In genomic region chr10:111676255-111676654, GRCm38 (mm10) we compare ENCODE assay signal across 15 mouse cellular contexts.
DNase-seq lines count a peak whose midpoint lies in the region; ATAC-seq lines count a peak whose summit lies in the region.
"Had no signal": no experiment of that assay in that cellular context is flagged by ENCODE, and none has a peak within 500 bp of the region (broad histone marks: within the 10 kb centered on the region; RNA-seq: fewer than 3 reads in every experiment).

No protein-coding gene starts in this region.

- WGBS in heart, embryonic 12.5 days = under 1% methylated on average over 4 of the region's 4 CpGs
- WGBS in heart, embryonic 10.5 days = 7% methylated on average over 4 of the region's 4 CpGs
- 7% methylated on average over 4 of the region's 4 CpGs for WGBS in heart, embryonic 15.5 days
- WGBS in forebrain, embryonic 12.5 days = 60% methylated on average over 4 of the region's 4 CpGs

- H3K4me3 ChIP-seq in heart, embryonic 12.5 days = no peak overlapping the region
- H3K4me3 ChIP-seq in heart, embryonic 10.5 days = no peak overlapping the region; the same call in 1 of the 2 replicates
- H3K4me3 ChIP-seq in heart, embryonic 15.5 days = no peak overlapping the region
- no peak overlapping the region for H3K4me3 ChIP-seq in forebrain, embryonic 12.5 days (replicated peaks)
- H3K4me3 ChIP-seq: embryonic facial prominence, embryonic 12.5 days; hindbrain, embryonic 15.5 days; limb, embryonic 10.5 days; myocyte had no signal

- H3K4me1 ChIP-seq in heart, embryonic 12.5 days (replicated peaks) = peaks cover 34% of the 10 kb centered on the region
- peaks cover 51% of the 10 kb centered on the region for H3K4me1 ChIP-seq in heart, embryonic 10.5 days
- H3K4me1 ChIP-seq in heart, embryonic 15.5 days (replicated peaks) = peaks cover 12% of the 10 kb centered on the region
- peaks cover 14% of the 10 kb centered on the region for H3K4me1 ChIP-seq in forebrain, embryonic 12.5 days

- no peaks in the 10 kb centered on the region for H3K9me3 ChIP-seq in heart, embryonic 12.5 days (replicated peaks)
- no peaks in the 10 kb centered on the region for H3K9me3 ChIP-seq in heart, embryonic 10.5 days
- H3K9me3 ChIP-seq in heart, embryonic 15.5 days (replicated peaks) = no peaks in the 10 kb centered on the region
- H3K9me3 ChIP-seq in forebrain, embryonic 12.5 days = no peaks in the 10 kb centered on the region
- H3K9me3 ChIP-seq: embryonic facial prominence, embryonic 12.5 days; hindbrain, embryonic 15.5 days; limb, embryonic 10.5 days had no signal

- H3K4me2 ChIP-seq in heart, embryonic 12.5 days = peak overlapping the region; percentile 33
- H3K4me2 ChIP-seq in heart, embryonic 15.5 days = 0 out of 2 replicates have a peak overlapping the region, but pooled peaks have one; percentile 3
- no peak overlapping the region for H3K4me2 ChIP-seq in forebrain, embryonic 12.5 days
- H3K4me2 ChIP-seq: embryonic facial prominence, embryonic 12.5 days; hindbrain, embryonic 15.5 days had no signal

- H3K27ac ChIP-seq in heart, embryonic 12.5 days (ENCODE audit: poor library complexity, severe bottlenecking) = peak overlapping the region; percentile 5; the same call in 1 of the 2 replicates
- H3K27ac ChIP-seq in heart, embryonic 10.5 days = no peak overlapping the region
- H3K27ac ChIP-seq in heart, embryonic 15.5 days = no peak overlapping the region
- H3K27ac ChIP-seq in forebrain, embryonic 12.5 days = no peak overlapping the region
- H3K27ac ChIP-seq: embryonic facial prominence, embryonic 12.5 days; hindbrain, embryonic 15.5 days; kidney, postnatal 0 days; limb, embryonic 10.5 days had no signal

- H3K36me3 ChIP-seq in heart, embryonic 12.5 days = no peaks in the 10 kb centered on the region
- H3K36me3 ChIP-seq in heart, embryonic 10.5 days = no peaks in the 10 kb centered on the region
- no peaks in the 10 kb centered on the region for H3K36me3 ChIP-seq in heart, embryonic 15.5 days
- H3K36me3 ChIP-seq in forebrain, embryonic 12.5 days (replicated peaks) = no peaks in the 10 kb centered on the region
- H3K36me3 ChIP-seq: embryonic facial prominence, embryonic 12.5 days; hindbrain, embryonic 15.5 days; limb, embryonic 10.5 days had no signal

- ATAC-seq in heart, embryonic 12.5 days (ENCODE audit: insufficient number of reproducible peaks, low FRiP score) = peak; percentile 74
- ATAC-seq in heart, embryonic 15.5 days (replicated peaks; ENCODE audit: insufficient number of reproducible peaks, insufficient read depth, low FRiP score, low read depth) = 0 out of 2 replicates have a peak, but pooled peaks have one; percentile 29
- no peak for ATAC-seq in forebrain, embryonic 12.5 days (ENCODE audit: low FRiP score)
- no peak for ATAC-seq in erythroblast, adult 5-6 weeks (replicated peaks; ENCODE audit: low FRiP score, poor library complexity, severe bottlenecking)
- ATAC-seq: forebrain, embryonic 14.5 days had no signal

- intact Hi-C loops in gastrocnemius, postnatal 36 days (cut with DNase I) = no loop called here

- DNase-seq in heart, embryonic 10.5 days (ENCODE audit: low spot score) = no peak
- DNase-seq in 416B (ENCODE audit: low read depth) = peak; percentile 55
- peak; percentile 34 for DNase-seq in lung, postnatal 14 days
- no peak for DNase-seq in gastrocnemius, postnatal 36 days
- DNase-seq: cerebellum, postnatal 14 days had no signal

- H3K27me3 ChIP-seq in heart, embryonic 12.5 days (replicated peaks) = no peaks in the 10 kb centered on the region
- no peaks in the 10 kb centered on the region for H3K27me3 ChIP-seq in heart, embryonic 10.5 days (ENCODE audit: insufficient read depth, poor library complexity, severe bottlenecking)
- no peaks in the 10 kb centered on the region for H3K27me3 ChIP-seq in heart, embryonic 15.5 days
- no peaks in the 10 kb centered on the region for H3K27me3 ChIP-seq in forebrain, embryonic 12.5 days
- H3K27me3 ChIP-seq: embryonic facial prominence, embryonic 12.5 days; hindbrain, embryonic 15.5 days had no signal

- no peak overlapping the region for H3K9ac ChIP-seq in heart, embryonic 12.5 days
- no peak overlapping the region for H3K9ac ChIP-seq in heart, embryonic 15.5 days
- no peak overlapping the region for H3K9ac ChIP-seq in forebrain, embryonic 12.5 days
- H3K9ac ChIP-seq: embryonic facial prominence, embryonic 12.5 days; hindbrain, embryonic 15.5 days had no signal

Comparison
In these comparisons a context has a peak if more than half of its experiments do, and no peak if none do; other contexts are left out.
1. ATAC-seq: peak in heart, embryonic 12.5 days (single experiment) and heart, embryonic 15.5 days (single experiment); none in forebrain, embryonic 12.5 days (single experiment) and erythroblast, adult 5-6 weeks (single experiment).
2. DNase-seq: peak in 416B (single experiment) and lung, postnatal 14 days (single experiment); none in heart, embryonic 10.5 days (single experiment) and gastrocnemius, postnatal 36 days (0 of 2).